Mouse (Mus musculus) lung, adult 2 months (tissue): ENCODE results near the gene Hoxa5.

Experiments used
- CTCF ChIP-seq: fragments of 200-500 bp; IDR thresholded peaks from 2 replicates; pipeline ENCODE4 v1.5.1; 2011; ENCODE audit warnings: mild to moderate bottlenecking, low read length, control low read depth; ENCODE audit not compliant: insufficient read depth
- POLR2A ChIP-seq: fragments of 200-500 bp; IDR thresholded peaks from 2 replicates; pipeline ENCODE4 v1.6.1; 2011; ENCODE audit warnings: low read depth, mild to moderate bottlenecking, control low read depth, low read length, borderline replicate concordance; ENCODE audit errors: extremely low read depth

DNA sequence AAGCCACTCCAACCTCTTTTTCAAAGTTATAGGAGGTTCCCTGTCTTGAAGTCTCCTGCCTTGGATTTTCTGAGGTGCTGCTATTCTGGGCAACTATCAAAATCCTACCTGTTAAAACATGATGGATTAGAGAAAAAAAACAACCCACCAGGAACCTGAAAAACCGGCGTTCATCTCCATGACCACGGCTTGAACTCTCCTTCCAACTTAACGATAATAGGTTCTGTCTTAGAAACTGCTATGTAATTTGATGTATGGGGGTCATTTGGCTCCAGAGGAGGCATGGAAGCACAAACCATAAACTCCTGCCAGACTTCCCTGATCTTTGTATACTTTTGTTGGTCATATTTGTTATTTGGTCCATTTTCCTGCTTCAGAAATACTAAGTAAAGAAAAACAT lies 30.7 kb downstream of the Hoxa5 start:
- no peak for TF ChIP-seq CTCF
- TF ChIP-seq POLR2A: no peak
